Mouse (Mus musculus) forebrain, embryonic 12.5 days (tissue): Measurements from ENCODE around the gene Cdk20. TPM values are rescaled to one million over a fixed set of nuclear protein-coding genes. Genes with fewer than 3 reads are reported as not detected.

ENCODE experiments used
- ATAC-seq: fragments of 200-750 bp; cut with Nextera tagmentation; 2 replicates; pipeline ENCODE4 v1.8.0; 2017; ENCODE audit warnings: moderate TSS enrichment; ENCODE audit not compliant: low FRiP score
- H3K27ac ChIP-seq: fragments of 300-500 bp; sonication (generic); 2 replicates; pipeline ENCODE4 v1.5.1; 2016; ENCODE audit warnings: mild to moderate bottlenecking
- H3K27me3 ChIP-seq: fragments of 300-500 bp; sonication (generic); 2 replicates; pipeline ENCODE4 v1.6.1; 2016; ENCODE audit warnings: mild to moderate bottlenecking
- H3K36me3 ChIP-seq: fragments of 300-500 bp; sonication (generic); replicated peaks from 2 replicates; pipeline ENCODE4 v1.6.1; 2016; ENCODE audit warnings: mild to moderate bottlenecking
- H3K4me1 ChIP-seq: fragments of 300-500 bp; sonication (generic); 2 replicates; pipeline ENCODE4 v1.6.1; 2016
- H3K4me2 ChIP-seq: fragments of 300-500 bp; sonication (generic); 2 replicates; pipeline ENCODE4 v1.6.1; 2016; ENCODE audit warnings: mild to moderate bottlenecking, moderate library complexity
- H3K4me3 ChIP-seq: fragments of 300-500 bp; sonication (generic); replicated peaks from 2 replicates; pipeline ENCODE4 v1.5.1; 2016; ENCODE audit warnings: mild to moderate bottlenecking
- H3K9ac ChIP-seq: fragments of 300-500 bp; sonication (generic); 2 replicates; pipeline ENCODE4 v1.6.1; 2016; ENCODE audit warnings: mild to moderate bottlenecking
- H3K9me3 ChIP-seq: fragments of 300-500 bp; sonication (generic); 2 replicates; pipeline ENCODE4 v1.6.1; 2016
- WGBS: fragments of 180-500 bp; shearing (Covaris S2); methylation state at CpG from one replicate; pipeline ENCODE4 v1.1.7; 2016; 5-methylcytosine and 5-hydroxymethylcytosine counted together
- polyA plus RNA-seq: library from polyadenylated mRNA; unstranded; fragments of >200 nt; fragmentation: Nextera tagmentation; extraction: Ambion mirVana; gene quantifications from 2 replicates; pipeline ENCODE4 v1.2.1, GENCODE M21; 2016

The Cdk20 gene
- polyA plus RNA-seq, 1 experiment from 2014 or later: 12.7 TPM

- no peak overlapping the region for H3K27ac ChIP-seq
- no peaks in the 10 kb centered on the region for H3K36me3 ChIP-seq
- H3K9ac ChIP-seq: no peak overlapping the region
- H3K27me3 ChIP-seq: no peaks in the 10 kb centered on the region
- no peaks in the 10 kb centered on the region for H3K9me3 ChIP-seq
- no peaks in the 10 kb centered on the region for H3K4me1 ChIP-seq
- no peak for ATAC-seq
- 83% methylated on average over 6 of the region's 6 CpGs for WGBS
- no peak overlapping the region for H3K4me2 ChIP-seq
- no peak overlapping the region for H3K4me3 ChIP-seq
Measured at GRCm38 (mm10) chr13:64405550-64405949, 26.6 kb upstream of the Cdk20 start.

GRCm38 (mm10) chr13:64407992-64408391, 24.1 kb upstream of the Cdk20 start:
- Histone ChIP-seq H3K4me2 (no peak overlapping the region), H3K4me1 (no peaks in the 10 kb centered on the region), H3K36me3 (no peaks in the 10 kb centered on the region), H3K9ac (no peak overlapping the region), H3K9me3 (no peaks in the 10 kb centered on the region), H3K4me3 (no peak overlapping the region), H3K27me3 (no peaks in the 10 kb centered on the region), H3K27ac (no peak overlapping the region)
- no peak for ATAC-seq
- WGBS: 88% methylated on average over 5 of the region's 5 CpGs

- Histone ChIP-seq H3K9ac (no peak overlapping the region), H3K27ac (no peak overlapping the region), H3K36me3 (no peaks in the 10 kb centered on the region), H3K9me3 (no peaks in the 10 kb centered on the region), H3K4me2 (no peak overlapping the region), H3K27me3 (no peaks in the 10 kb centered on the region), H3K4me1 (no peaks in the 10 kb centered on the region), H3K4me3 (no peak overlapping the region)
- WGBS: 87% methylated on average over 5 of the region's 5 CpGs
- no peak for ATAC-seq
Measured at GRCm38 (mm10) chr13:64410604-64411003, 21.5 kb upstream of the Cdk20 start.

GRCm38 (mm10) chr13:64411282-64411681, 20.8 kb upstream of the Cdk20 start:
- ATAC-seq: no peak
- Histone ChIP-seq H3K27ac (no peak overlapping the region), H3K9me3 (no peaks in the 10 kb centered on the region), H3K4me3 (no peak overlapping the region), H3K9ac (no peak overlapping the region), H3K4me1 (no peaks in the 10 kb centered on the region), H3K27me3 (no peaks in the 10 kb centered on the region), H3K4me2 (no peak overlapping the region), H3K36me3 (no peaks in the 10 kb centered on the region)
- WGBS: 82% methylated on average over 2 of the region's 2 CpGs

GRCm38 (mm10) chr13:64412752-64413257, 19.3 kb upstream of the Cdk20 start:
- ATAC-seq: no peak
- H3K4me2 ChIP-seq: no peak overlapping the region
- H3K27me3 ChIP-seq: no peaks in the 10 kb centered on the region
- WGBS: 97% methylated on average over 2 of the region's 2 CpGs
- no peak overlapping the region for H3K9ac ChIP-seq
- H3K27ac ChIP-seq: no peak overlapping the region
- H3K4me1 ChIP-seq: no peaks in the 10 kb centered on the region
- H3K9me3 ChIP-seq: no peaks in the 10 kb centered on the region
- H3K36me3 ChIP-seq: no peaks in the 10 kb centered on the region
- H3K4me3 ChIP-seq: no peak overlapping the region

GRCm38 (mm10) chr13:64415659-64416058, 16.5 kb upstream of the Cdk20 start:
- H3K4me2 ChIP-seq: no peak overlapping the region
- H3K4me1 ChIP-seq: no peaks in the 10 kb centered on the region
- 82% methylated on average over 2 of the region's 2 CpGs for WGBS
- no peak overlapping the region for H3K4me3 ChIP-seq
- H3K36me3 ChIP-seq: no peaks in the 10 kb centered on the region
- H3K9me3 ChIP-seq: no peaks in the 10 kb centered on the region
- ATAC-seq: no peak
- H3K9ac ChIP-seq: no peak overlapping the region
- no peak overlapping the region for H3K27ac ChIP-seq
- H3K27me3 ChIP-seq: no peaks in the 10 kb centered on the region

- no peak for ATAC-seq
- H3K4me3 ChIP-seq: no peak overlapping the region
- no peaks in the 10 kb centered on the region for H3K4me1 ChIP-seq
- H3K36me3 ChIP-seq: no peaks in the 10 kb centered on the region
- H3K4me2 ChIP-seq: no peak overlapping the region
- no peaks in the 10 kb centered on the region for H3K27me3 ChIP-seq
- H3K9ac ChIP-seq: no peak overlapping the region
- H3K27ac ChIP-seq: no peak overlapping the region
- no peaks in the 10 kb centered on the region for H3K9me3 ChIP-seq
- 74% methylated on average over 5 of the region's 5 CpGs for WGBS
Measured at GRCm38 (mm10) chr13:64416955-64417601, 15.0 kb upstream of the Cdk20 start.

- Histone ChIP-seq H3K27me3 (no peaks in the 10 kb centered on the region), H3K9ac (no peak overlapping the region), H3K4me3 (no peak overlapping the region), H3K36me3 (no peaks in the 10 kb centered on the region), H3K27ac (no peak overlapping the region), H3K9me3 (no peaks in the 10 kb centered on the region), H3K4me2 (no peak overlapping the region), H3K4me1 (no peaks in the 10 kb centered on the region)
- 90% methylated on average over 1 of the region's 1 CpGs for WGBS
- no peak for ATAC-seq
Measured at GRCm38 (mm10) chr13:64420847-64421246, 11.3 kb upstream of the Cdk20 start.

GRCm38 (mm10) chr13:64421386-64421785, 10.7 kb upstream of the Cdk20 start:
- no peak overlapping the region for H3K27ac ChIP-seq
- H3K36me3 ChIP-seq: no peaks in the 10 kb centered on the region
- WGBS: 65% methylated on average over 3 of the region's 3 CpGs
- no peak overlapping the region for H3K4me2 ChIP-seq
- H3K27me3 ChIP-seq: no peaks in the 10 kb centered on the region
- no peak overlapping the region for H3K9ac ChIP-seq
- H3K9me3 ChIP-seq: no peaks in the 10 kb centered on the region
- H3K4me1 ChIP-seq: no peaks in the 10 kb centered on the region
- no peak for ATAC-seq
- no peak overlapping the region for H3K4me3 ChIP-seq

GRCm38 (mm10) chr13:64421952-64422606, 10.0 kb upstream of the Cdk20 start:
- WGBS: 94% methylated on average over 7 of the region's 7 CpGs
- Histone ChIP-seq H3K9ac (no peak overlapping the region), H3K9me3 (no peaks in the 10 kb centered on the region), H3K4me1 (no peaks in the 10 kb centered on the region), H3K4me2 (no peak overlapping the region), H3K4me3 (no peak overlapping the region), H3K27ac (no peak overlapping the region), H3K27me3 (no peaks in the 10 kb centered on the region), H3K36me3 (no peaks in the 10 kb centered on the region)
- no peak for ATAC-seq

GRCm38 (mm10) chr13:64422607-64422957, 9.5 kb upstream of the Cdk20 start:
- no peaks in the 10 kb centered on the region for H3K36me3 ChIP-seq
- H3K9me3 ChIP-seq: no peaks in the 10 kb centered on the region
- no peaks in the 10 kb centered on the region for H3K4me1 ChIP-seq
- no peak for ATAC-seq
- H3K27me3 ChIP-seq: no peaks in the 10 kb centered on the region
- no peak overlapping the region for H3K9ac ChIP-seq
- H3K4me2 ChIP-seq: no peak overlapping the region
- WGBS: 89% methylated on average over 6 of the region's 6 CpGs
- no peak overlapping the region for H3K27ac ChIP-seq
- H3K4me3 ChIP-seq: no peak overlapping the region

- Histone ChIP-seq H3K27ac (no peak overlapping the region), H3K4me1 (no peaks in the 10 kb centered on the region), H3K4me2 (no peak overlapping the region), H3K27me3 (no peaks in the 10 kb centered on the region), H3K9me3 (no peaks in the 10 kb centered on the region), H3K4me3 (no peak overlapping the region), H3K9ac (no peak overlapping the region), H3K36me3 (no peaks in the 10 kb centered on the region)
- WGBS: 68% methylated on average over 3 of the region's 3 CpGs
- ATAC-seq: no peak
Measured at GRCm38 (mm10) chr13:64424347-64424746, 7.8 kb upstream of the Cdk20 start.

GRCm38 (mm10) chr13:64425280-64425679, 6.8 kb upstream of the Cdk20 start:
- WGBS: 63% methylated on average over 1 of the region's 1 CpGs
- H3K4me1 ChIP-seq: no peaks in the 10 kb centered on the region
- no peak overlapping the region for H3K4me3 ChIP-seq
- no peaks in the 10 kb centered on the region for H3K27me3 ChIP-seq
- no peak for ATAC-seq
- H3K27ac ChIP-seq: no peak overlapping the region
- H3K4me2 ChIP-seq: no peak overlapping the region
- H3K36me3 ChIP-seq: no peaks in the 10 kb centered on the region
- H3K9me3 ChIP-seq: no peaks in the 10 kb centered on the region
- 0 out of 2 replicates have a peak overlapping the region, but pooled peaks have one; percentile 8 for H3K9ac ChIP-seq
